Mouse (Mus musculus): ENCODE measurements around the gene Rspo4.

DNA sequence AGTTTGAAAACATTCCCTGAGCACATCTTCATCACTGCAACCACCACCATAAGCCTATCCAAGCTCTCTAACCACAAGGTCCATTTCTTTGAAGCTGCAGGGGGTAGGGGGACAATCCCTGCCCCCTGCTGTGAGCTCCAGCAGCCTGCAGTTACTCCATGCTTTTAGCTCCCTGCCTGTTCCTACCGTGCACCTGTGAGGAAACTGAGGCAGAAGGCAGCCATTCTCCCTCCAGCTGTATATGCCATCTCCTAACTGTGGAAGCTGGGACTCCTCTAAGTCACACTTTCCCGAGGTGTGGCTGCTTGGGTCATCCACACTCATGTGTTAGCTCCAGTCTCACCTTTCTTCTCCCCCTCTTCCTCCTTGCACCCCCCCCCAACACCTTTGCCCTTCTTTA is 72.4 kb downstream of the Rspo4 start:
- no peak for TF ChIP-seq MAFK (IDR thresholded peaks at IDR 0.05; ENCODE audit: insufficient read depth, low read depth, low read length)
- TF ChIP-seq ZC3H11A (IDR thresholded peaks at IDR 0.05; ENCODE audit: borderline replicate concordance, low read depth, low read length), result no peak
- TF ChIP-seq ZNF384 (IDR thresholded peaks at IDR 0.05; ENCODE audit: low read depth, low read length), result no peak
